Mouse (Mus musculus) A20 (cell line): ENCODE data around the gene Qrich2.

ENCODE experiments used
- DNase-seq: peaks from one replicate; pipeline ENCODE4 v3.0.0-alpha.2; 2011; ENCODE audit warnings: low read depth, low spot score

Qrich2 gene

DNA sequence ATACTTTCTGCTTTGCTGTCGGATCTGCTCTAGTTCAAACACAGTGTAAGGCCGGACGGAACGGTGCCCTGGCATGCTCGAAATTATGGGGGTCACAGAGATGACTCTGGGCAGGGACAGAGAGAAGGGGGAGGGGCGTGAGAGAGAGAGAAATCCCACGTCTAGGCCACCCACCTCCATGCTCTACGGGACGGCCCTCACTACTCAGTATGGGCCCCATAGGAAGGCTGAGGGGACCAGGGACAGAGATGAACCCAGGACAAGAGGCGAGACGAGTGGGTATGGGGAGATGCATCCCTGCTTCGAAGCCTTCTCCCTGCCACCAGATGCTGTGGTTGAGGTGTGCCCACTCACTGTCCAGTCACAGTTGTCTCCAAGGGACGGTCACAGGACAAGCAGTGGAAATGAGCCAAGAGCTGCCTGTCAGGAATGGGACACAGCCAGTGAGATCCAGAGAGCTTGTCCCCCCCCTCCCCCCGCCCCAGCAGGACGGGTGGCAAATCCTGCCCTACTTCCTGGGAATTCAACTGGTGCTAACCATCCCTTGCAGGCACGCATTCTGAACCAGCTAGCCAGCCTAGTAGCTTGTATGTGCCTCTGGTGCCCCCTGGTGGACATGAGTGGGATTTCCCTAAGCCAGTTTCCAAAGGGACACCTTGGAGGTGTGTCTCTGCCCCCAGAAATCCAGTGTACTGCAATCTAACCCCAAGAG is 20.3 kb downstream of the Qrich2 start:
- peak; percentile 81 for DNase-seq

DNA sequence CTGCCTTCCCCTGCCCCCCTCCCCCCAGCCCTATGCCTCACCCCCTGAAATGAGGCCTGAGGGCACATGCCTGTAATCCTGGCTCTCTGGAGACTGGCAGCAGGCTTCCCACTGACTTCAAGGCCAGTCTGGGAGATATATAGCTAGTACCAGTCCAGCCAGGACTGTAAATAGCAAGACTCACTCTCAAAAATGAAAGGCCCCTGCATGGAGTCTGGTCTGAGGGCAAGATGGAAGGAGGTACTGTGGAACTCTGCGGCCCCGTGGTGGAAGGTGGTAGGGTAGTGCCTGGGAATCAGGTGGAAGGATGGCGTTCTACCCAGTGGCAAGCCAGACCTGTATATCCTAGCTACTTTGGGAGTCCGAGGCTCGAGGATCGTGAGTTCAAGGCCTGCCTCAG is 22.1 kb downstream of the Qrich2 start:
- no peak for DNase-seq

DNA sequence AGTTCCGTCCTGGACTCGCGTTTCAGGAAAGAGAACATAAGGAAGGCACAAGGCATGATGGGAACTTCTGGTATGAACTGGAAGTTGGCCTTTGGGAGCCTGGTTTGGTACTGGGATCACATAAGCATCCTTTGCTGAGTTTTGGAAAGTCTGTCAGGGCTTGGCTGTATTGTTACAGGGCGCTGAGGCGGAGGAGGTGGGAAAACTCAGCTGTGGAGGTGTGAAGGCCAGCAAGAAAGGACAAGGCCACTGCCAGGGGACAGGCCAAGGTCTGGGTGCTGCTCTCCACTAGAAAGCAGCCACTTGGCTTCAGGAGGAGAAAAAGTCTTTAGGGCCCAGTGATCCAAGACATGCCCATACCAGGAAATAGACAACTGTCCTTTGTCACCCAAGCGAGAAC is 22.7 kb downstream of the Qrich2 start:
- no peak for DNase-seq

DNA sequence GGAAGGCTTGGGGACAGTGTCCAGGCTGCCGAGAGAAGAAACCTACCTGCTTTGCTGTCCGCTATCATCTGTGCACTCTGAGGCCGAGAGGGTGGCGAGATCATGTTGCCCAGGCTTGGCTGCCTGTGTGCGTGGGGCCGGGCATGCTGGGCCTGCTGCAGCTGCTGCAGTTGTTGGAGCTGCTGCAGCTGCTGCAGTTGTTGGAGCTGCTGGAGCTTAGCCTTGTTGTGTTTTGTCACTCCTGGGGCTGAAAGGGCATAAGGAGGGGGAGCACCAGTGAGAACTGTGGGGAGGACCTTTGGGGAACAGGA is 23.2 kb downstream of the Qrich2 start:
- DNase-seq, result no peak

DNA sequence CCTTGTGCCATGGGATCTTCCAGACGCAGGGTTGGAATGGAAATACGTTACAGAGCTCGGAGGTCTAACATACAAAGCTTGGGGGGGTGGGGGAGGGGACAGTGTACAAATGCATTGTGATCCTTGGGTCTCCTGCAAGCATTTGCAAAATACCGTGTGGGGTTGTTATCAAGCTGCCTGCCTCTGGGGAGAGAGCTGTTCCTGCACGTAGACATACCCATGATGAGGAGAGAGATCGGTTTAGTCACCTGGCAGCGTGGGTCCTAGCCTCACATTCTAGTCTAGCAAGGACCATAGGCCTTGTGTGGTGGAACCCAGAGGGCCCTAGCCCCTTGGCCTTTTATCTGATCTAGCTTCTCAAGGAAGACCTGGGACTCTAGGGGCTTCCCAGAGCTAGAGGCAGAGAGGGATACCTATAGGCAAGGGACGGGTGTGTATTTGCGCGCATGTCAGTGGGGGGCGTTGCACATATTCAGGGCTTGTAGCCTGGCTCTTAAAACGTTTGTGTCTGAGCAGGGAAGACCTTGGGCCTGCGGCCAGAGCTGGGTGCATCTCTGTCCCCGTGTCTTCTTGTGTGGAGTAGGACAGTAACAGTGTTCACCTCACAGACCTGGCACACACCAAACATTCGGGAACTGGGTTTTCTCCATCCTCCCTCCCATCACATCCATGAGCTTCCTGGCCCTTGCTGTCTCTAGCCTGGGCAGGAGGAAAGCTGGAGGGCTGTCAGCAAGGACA is 23.7 kb downstream of the Qrich2 start:
- DNase-seq, result no peak

DNA sequence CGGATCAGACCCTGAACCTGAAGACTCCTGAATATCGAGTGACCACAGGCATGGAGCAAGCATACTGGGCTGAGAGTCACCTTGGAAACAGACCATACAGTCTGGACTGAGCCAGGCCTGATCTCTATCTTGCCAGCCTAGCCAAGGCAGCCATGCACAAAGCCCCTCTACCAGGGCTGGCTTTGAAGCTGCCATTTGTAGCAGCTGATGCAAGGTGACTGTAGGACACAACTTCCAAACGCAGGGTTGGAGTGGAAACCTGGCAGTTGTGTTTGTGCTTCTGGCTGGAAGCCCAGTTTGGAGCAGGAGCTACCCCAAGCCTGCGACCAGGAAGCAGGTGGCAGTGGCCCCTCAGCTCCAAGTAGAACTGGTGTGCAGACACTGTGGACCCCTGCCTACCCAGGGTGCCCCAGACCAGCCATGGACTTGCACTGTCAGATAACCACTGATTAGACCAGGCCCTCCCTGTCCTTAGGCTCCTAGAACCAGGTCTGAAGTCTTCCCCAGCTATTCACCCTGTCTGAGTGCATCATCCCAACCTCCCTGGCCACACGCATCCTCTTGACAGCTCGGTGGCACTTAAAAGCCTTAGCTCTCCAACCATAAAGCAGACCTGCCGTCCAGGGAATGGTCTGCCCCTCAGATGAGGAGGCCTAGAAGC is 25.5 kb downstream of the Qrich2 start:
- no peak for DNase-seq

DNA sequence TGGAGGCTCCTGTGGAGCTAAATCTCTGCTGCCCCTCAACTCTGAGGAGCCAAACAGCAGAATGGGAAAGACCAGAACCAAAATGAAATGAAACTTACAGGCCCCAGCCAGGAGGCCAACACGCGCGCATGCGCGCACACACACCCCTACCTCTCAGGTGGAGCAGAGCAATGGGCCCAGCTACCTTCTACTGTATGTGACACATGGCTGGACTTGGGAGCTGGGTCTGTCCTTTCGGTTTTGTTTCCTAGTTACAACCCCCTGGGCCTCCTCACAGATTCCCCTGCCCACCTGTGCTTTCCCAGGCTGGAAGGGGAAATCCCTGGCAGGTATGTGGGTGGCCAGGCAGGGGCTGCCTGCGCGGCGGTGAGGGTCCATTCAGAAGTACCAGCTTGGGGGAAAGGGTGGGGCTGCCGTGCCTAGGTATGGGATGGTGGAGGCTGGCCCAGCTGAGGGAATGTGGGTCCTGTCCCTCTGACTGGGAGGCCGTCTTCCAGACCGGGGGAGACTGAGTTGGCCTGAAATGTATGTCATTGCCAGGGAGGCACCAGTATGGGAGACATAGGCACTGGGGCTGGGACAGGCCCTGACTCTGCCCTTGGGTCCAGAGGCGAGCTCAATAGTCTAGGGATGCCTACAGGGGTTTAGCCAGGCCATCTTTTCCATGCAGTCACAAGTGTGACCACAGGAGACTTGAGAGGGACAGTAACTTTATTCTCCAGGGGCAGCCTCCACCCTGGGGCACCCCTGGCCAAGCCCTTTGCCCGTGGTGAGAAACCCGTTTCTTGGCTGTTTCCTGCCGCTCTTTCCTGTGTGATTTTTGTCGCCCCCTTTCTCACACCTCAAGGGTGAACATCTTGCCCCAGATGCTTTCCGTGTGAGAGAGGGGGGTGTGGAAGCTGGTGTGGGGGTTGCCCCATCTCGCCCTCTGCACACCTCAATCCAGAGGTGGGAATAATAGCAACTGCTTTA is 26.5 kb downstream of the Qrich2 start:
- peak; percentile 68 for DNase-seq

DNA sequence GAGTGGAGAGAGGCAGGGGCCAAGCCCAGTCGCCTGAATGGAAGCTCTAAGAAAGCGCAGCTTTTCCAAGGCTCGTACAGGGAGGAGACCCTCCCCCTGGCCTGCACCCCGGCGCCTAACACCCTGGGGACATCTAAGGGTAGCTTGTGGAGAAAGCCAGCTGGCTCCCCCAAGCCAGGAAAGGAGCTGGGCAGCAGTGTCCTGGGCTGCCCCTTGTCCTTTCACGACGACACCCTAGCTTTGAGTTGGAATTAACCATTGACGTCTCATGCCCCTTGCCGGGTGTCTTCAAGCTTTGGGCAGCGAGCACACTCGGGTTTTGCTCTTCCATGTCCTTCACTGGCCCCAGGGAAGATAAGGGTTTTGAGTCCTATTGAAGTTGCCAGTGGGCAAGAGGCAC is 28.5 kb downstream of the Qrich2 start:
- DNase-seq, result no peak

DNA sequence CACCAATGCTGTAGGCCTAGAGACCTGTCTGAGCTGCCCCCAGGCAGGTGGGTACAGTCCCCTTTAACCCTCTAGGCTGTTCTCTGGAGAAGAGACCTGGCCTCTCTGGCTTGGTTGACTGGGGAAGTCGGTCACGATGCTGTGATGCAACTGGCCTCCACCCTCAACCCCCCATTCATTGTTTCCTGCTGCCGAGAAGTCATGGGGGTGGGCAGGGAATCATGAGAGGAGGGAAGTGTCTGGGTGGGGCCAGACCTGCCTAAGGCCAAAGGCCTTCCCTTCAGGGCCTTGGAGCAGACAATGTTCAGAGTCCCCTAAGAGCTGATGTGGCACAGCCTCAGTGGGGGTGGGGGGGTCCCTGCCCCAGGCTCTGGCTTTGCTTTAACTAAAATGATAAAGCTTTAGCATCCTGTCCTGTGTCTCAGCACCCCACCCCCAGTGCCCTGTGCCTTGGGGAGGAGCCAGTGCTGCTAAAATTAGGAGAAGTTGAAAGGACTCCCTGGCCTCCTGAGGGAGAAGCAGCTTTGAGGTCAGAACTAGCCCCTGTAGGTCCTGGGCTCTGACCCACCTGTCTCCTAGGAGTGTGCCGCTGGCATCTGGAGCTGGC is 29.2 kb downstream of the Qrich2 start:
- no peak for DNase-seq

DNA sequence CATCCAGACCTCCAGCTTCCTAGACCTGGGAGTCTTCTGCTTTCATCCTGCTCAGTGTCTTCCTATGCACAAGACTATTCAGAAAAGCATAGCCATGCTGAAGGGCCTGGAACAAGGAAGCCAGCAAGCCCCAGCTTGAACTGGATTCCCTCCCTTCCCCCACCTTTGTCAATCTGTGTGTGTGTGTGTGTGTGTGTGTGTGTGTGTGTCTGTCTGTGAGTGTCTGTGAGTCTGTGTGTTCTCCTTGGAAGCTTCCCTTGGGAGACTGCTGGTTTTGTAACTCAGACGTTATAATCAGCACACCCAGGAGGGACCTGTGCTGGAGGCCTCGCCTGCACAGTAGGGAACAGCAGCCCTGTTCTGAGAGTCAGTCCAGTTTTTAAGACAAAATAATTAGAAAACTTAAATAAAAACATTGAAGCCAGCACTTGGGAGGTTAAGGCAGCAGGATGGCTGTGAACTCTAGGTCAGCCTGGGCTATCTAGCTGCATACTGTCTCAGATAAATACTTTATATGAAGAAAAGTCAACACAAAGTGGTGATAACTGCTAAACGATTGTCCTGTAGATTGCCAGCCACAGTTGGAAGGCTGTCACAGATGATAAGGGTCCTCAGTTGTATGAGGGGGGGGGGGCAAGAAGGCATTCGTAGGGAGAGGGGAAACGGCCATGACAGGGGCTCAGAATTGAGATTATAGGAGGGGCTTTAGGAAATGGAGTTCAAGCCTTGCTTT is 29.9 kb downstream of the Qrich2 start:
- DNase-seq, result no peak

DNA sequence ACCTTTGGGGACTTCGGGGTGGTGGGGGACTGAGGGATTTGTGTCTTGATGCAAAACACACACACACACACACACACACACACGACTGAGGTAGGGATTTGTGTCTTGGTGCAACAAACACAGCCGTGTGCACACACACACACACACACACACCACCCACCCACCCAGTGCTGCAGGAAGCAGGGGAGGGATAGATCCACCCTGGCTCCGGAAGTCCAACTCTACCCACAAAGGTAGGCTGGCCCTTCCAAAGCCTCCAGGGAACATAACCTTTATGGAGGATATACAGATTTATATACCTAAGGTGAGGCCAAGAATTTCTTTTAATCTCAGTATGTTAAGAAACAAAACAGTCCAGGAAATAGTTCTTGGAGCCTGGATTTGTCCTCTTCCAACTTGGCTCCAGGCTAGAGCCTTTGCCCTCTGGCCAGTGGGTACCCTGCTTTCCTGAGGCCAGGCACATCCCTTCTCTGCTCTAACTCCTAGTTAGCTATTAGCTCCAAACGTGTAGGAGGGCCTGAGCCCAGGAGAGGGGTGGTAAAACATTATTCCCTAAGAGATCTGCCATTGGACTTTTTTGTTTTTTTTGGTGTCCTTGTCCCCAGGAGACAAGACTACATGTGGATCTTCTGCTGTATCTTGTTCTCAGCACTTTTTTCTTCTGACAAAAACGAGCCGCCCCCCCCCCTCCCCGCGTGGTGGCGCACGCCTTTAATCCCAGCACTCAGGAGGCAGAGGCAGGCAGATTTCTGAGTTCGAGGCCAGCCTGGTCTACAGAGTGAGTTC is 30.9 kb downstream of the Qrich2 start:
- no peak for DNase-seq

DNA sequence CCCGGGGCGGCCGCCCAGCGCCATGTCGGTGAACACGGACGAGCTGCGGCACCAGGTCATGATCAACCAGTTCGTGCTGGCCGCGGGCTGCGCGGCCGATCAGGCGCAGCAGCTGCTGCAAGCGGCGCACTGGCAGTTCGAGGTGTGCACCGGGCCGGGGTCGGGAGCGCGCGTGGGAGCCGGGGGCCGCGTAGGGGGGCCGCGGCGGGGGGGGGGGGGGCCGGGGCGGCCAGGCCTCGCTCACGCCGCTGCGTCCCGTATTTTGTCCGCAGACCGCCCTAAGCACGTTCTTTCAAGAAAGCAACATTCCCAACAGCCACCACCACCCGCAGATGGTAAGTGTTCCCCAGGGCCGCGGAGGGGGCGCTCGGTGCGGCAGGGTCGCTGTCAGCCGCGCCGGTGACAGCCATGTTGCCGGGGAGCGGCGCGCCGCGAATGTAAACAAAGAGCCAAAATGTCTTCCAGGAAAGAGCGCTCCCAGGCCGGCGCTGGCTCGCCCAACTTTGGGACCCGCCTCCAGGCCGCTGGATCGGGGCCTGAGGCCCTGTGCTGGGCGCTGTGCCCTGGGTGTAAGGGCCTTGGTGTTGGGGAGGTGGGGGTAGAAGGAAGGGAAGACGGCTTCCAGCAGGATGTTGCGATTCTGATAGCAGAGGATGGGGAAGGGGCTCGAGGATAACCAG is 31.6 kb downstream of the Qrich2 start:
- peak; percentile 56 for DNase-seq

DNA sequence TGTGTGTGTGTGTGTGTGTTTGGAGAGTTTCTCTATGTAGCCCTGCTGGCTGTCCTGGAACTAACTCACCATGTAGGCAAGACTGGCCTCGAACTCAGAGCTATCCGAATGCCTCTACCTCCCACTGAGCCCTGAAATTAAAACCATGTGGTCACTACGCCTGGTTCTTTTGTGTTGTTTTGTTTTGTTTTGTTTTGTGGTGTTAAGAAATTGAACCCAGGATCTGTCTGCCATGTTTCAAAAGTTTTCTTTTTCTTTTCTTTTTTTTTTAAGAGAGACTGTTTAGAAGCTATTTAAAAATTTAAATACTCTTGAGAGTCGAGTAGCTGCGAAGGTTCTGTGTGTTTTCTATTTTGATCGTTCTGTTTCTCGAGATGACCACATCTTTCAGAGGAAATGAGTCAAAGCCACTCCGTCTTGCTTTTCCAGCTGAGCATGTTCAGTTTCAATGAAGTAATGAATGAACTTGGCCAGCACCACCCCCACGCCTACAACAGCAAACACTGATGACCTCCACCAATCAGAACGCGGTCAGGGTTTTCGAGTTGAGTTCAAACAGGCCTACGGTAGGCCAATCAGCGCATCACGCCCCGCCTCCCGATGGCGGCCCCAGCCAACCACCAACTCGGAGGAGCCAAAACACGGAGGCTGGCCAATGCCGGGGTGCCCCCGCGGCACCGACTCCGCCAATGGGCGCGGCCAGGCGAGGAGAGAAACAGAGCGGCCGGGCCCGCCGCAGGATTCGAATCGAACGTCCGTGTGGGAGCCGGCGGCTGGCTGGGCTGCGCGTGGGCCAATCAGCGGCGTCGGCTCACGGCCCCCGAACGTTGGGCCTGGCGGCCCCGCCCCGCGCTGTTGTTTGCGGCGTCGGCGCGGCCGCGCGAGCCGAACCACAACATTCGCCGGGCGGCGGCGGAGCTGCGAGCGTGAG is 32.4 kb downstream of the Qrich2 start, which contains the start of gene Ubald2:
Ubald2 (plus strand) TSS at position 739 of the 931 bp plus-strand sequence.
- DNase-seq, result peak; percentile 100

DNA sequence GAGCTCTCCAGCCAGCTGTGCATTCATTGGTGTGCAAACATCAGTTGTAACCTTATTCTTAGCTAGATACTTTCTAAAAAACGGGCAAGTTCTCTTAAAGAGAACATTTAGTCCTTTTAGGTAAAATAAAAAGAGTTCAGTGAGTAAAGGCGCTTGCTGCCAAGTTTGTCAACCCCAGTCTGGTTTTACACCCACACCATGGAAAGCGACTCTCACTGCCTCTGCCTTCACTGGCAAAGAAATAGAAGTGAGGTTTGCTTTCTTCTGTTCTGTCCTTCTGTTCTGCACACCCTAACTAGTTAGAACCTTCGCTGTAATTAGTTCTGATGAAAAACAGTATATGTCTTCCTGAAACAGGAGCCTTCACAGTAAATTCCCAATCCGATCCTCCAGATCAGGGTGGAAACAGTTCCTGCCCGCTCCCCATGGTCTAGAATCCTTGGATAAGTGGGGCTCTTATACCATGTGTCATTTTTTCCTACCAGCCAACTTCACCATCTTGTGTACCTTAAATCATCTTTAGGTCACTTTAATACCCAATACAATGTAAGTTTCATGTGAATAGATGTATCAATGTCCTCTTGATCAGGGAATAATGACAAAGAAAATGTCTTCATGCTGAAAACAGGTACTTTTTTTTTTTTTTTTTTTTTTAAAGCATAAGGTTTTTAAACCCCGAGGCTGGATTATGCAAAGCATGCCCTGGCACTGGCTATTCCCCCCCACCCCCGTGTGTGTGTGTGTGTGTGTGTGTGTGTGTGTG is 33.3 kb downstream of the Qrich2 start:
- peak; percentile 19 for DNase-seq

DNA sequence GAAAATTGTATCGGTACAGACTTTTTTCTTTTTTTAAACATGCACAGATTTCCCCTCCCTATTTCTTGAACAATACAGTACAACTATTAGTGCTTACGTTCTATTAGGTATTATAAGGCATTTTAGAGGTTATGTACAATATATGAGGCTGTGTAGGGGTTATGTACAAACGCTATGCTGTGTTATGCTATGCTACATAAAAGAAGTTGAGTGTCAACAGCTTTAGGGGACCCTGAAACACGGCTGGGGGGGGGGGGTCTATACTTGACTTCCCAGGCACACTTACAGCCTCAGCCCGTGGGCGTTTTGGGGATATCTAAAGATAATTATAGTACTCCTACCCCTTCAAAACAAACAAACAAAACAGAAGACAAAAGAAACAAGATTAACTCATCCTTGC is 33.9 kb downstream of the Qrich2 start:
- no peak for DNase-seq

DNA sequence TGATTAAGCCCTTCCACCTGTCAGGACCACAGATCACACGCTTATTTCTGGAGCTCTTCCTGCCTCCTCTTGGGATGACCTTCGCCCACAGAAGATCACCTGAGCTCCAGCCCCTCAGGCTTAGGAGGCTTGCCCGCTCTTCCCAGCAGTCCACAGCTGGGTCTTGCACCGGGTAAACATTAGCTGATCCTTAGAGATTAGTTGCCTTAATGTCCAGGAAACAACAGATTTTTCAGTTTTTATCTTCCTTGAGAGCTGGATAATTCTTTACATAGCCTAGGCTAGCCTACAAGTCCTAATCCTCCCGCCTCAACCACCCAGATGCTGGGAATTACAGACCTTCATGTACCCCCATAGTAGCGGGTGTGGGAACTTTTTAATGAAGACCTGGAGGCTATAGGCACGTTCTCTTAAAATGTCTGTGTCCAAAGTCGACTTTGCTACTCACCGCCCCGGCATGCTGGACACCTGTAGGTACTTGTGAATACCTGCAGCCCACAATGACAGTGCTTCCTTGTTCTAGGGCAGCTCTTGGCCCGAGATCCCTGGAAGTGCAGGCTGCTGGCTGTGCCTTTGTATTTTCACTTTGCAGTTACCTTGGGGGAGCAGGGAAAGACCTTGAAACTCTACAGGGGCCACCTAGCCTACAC is 34.5 kb downstream of the Qrich2 start:
- no peak for DNase-seq
